Mouse (Mus musculus) adrenal gland, postnatal 14 days (tissue): ENCODE measurements at regions not wholly inside any gene's neighbourhood (a gene's known extent, or its start where the extent isn't known, plus 50 kb on each side); places are given as distances from the start of the nearest gene placed in this dataset.

Experiments used
- DNase-seq: peaks from one replicate; pipeline ENCODE4 v3.0.0; 2021; ENCODE audit warnings: mixed read lengths

- DNase-seq: no peak
These were observed 151.4 kb upstream of the Eomes start for GRCm38 (mm10) chr9:118326656-118327055.

- no peak for DNase-seq
These were observed 150.1 kb upstream of the Eomes start for GRCm38 (mm10) chr9:118327904-118328303.

GRCm38 (mm10) chr9:118341401-118341800 is 136.6 kb upstream of the Eomes start:
- no peak for DNase-seq

- DNase-seq: no peak
These were observed 123.1 kb upstream of the Eomes start for GRCm38 (mm10) chr9:118354911-118355310.

GRCm38 (mm10) chr9:118357406-118357805 is 120.6 kb upstream of the Eomes start:
- no peak for DNase-seq

GRCm38 (mm10) chr9:118363929-118364328 is 114.1 kb upstream of the Eomes start:
- no peak for DNase-seq

- DNase-seq: no peak
These were observed 112.6 kb upstream of the Eomes start for GRCm38 (mm10) chr9:118365431-118365830.

GRCm38 (mm10) chr9:118367314-118367713 is 110.7 kb upstream of the Eomes start:
- no peak for DNase-seq

GRCm38 (mm10) chr9:118370581-118370980 is 107.4 kb upstream of the Eomes start:
- peak; percentile 11 for DNase-seq

- DNase-seq: no peak
These were observed 103.3 kb upstream of the Eomes start for GRCm38 (mm10) chr9:118374680-118375079.

GRCm38 (mm10) chr9:118379055-118379454 is 99.0 kb upstream of the Eomes start:
- DNase-seq: no peak

GRCm38 (mm10) chr9:118382532-118382931 is 95.5 kb upstream of the Eomes start:
- DNase-seq: no peak

GRCm38 (mm10) chr9:118384610-118385009 is 93.4 kb upstream of the Eomes start:
- no peak for DNase-seq

GRCm38 (mm10) chr9:118387631-118388030 is 90.4 kb upstream of the Eomes start:
- no peak for DNase-seq

- DNase-seq: peak; percentile 21
These were observed 88.3 kb upstream of the Eomes start for GRCm38 (mm10) chr9:118389481-118390334.

- no peak for DNase-seq
These were observed 87.3 kb upstream of the Eomes start for GRCm38 (mm10) chr9:118390679-118391078.

GRCm38 (mm10) chr9:118391715-118392114 is 86.3 kb upstream of the Eomes start:
- DNase-seq: peak; percentile 21

GRCm38 (mm10) chr9:118392796-118393195 is 85.2 kb upstream of the Eomes start:
- no peak for DNase-seq

- DNase-seq: no peak
These were observed 84.4 kb upstream of the Eomes start for GRCm38 (mm10) chr9:118393567-118393966.

- no peak for DNase-seq
These were observed 81.5 kb upstream of the Eomes start for GRCm38 (mm10) chr9:118396425-118397053.

- no peak for DNase-seq
These were observed 77.5 kb upstream of the Eomes start for GRCm38 (mm10) chr9:118400520-118400919.

- DNase-seq: no peak
These were observed 76.8 kb upstream of the Eomes start for GRCm38 (mm10) chr9:118401170-118401569.

- DNase-seq: no peak
These were observed 73.1 kb upstream of the Eomes start for GRCm38 (mm10) chr9:118404867-118405266.
